Mouse (Mus musculus) neural tube, embryonic 11.5 days (tissue): ENCODE data around the gene Dmrt2. TPM values are rescaled to one million over a fixed set of nuclear protein-coding genes. Genes with fewer than 3 reads are reported as not detected.

Experiments used
- polyA plus RNA-seq: library from polyadenylated mRNA; unstranded; fragments of >200 nt; fragmentation: Nextera tagmentation; extraction: Ambion mirVana; gene quantifications from 2 replicates; pipeline ENCODE4 v1.2.1, GENCODE M21; 2014

Gene Dmrt2
- polyA plus RNA-seq, 1 experiment from 2014 or later = 15.4 TPM

Other genes with a start within 250 kb of the Dmrt2 start
- gene Dmrt1, start 166.8 kb upstream of the Dmrt2 start, polyA plus RNA-seq = 0.14 and 0.16 TPM in 2 replicates
- gene Dmrt3, start 62.1 kb upstream of the Dmrt2 start, polyA plus RNA-seq = 2.1 and 2.4 TPM in 2 replicates